Mouse (Mus musculus): ENCODE measurements around the gene Tmem168. TPM values are rescaled to one million over a fixed set of nuclear protein-coding genes. Genes with fewer than 3 reads are reported as not detected.

Tmem168 gene
- polyA plus RNA-seq, 1 experiment from 2014 or later: 36.0 TPM

- no peak for ATAC-seq (ENCODE audit: low FRiP score)
- H3K36me3 ChIP-seq (replicated peaks): no peaks in the 10 kb centered on the region
- no peak overlapping the region for H3K4me2 ChIP-seq
- no peak overlapping the region for H3K9ac ChIP-seq
- no peaks in the 10 kb centered on the region for H3K4me1 ChIP-seq
- no peak overlapping the region for H3K4me3 ChIP-seq (replicated peaks)
- H3K27me3 ChIP-seq: no peaks in the 10 kb centered on the region
- WGBS: 88% methylated on average over 2 of the region's 2 CpGs
- no peaks in the 10 kb centered on the region for H3K9me3 ChIP-seq
- H3K27ac ChIP-seq: no peak overlapping the region
Observed at GRCm38 (mm10) chr6:13555266-13555665, 52.6 kb downstream of the Tmem168 start.

- Histone ChIP-seq H3K4me1 (no peaks in the 10 kb centered on the region), H3K27me3 (no peaks in the 10 kb centered on the region), H3K27ac (no peak overlapping the region), H3K36me3 (replicated peaks) (no peaks in the 10 kb centered on the region), H3K9ac (no peak overlapping the region), H3K9me3 (no peaks in the 10 kb centered on the region), H3K4me3 (replicated peaks) (no peak overlapping the region), H3K4me2 (no peak overlapping the region)
- no peak for ATAC-seq (ENCODE audit: low FRiP score)
- 78% methylated on average over 3 of the region's 3 CpGs for WGBS
Observed at GRCm38 (mm10) chr6:13541761-13542160, 66.1 kb downstream of the Tmem168 start.

GRCm38 (mm10) chr6:13537275-13537964 lies 70.5 kb downstream of the Tmem168 start:
- H3K4me1 ChIP-seq: no peaks in the 10 kb centered on the region
- H3K9me3 ChIP-seq: no peaks in the 10 kb centered on the region
- no peak overlapping the region for H3K9ac ChIP-seq
- H3K27ac ChIP-seq: no peak overlapping the region
- no peak overlapping the region for H3K4me3 ChIP-seq (replicated peaks)
- WGBS: 82% methylated on average over 7 of the region's 7 CpGs
- no peak overlapping the region for H3K4me2 ChIP-seq
- no peaks in the 10 kb centered on the region for H3K27me3 ChIP-seq
- no peak for ATAC-seq (ENCODE audit: low FRiP score)
- no peaks in the 10 kb centered on the region for H3K36me3 ChIP-seq (replicated peaks)

Other genes with a start within 250 kb of the Tmem168 start
- gene Bmt2, start 69.9 kb upstream of the Tmem168 start, polyA plus RNA-seq (2016; fragmentation: Nextera tagmentation; extraction: Ambion mirVana): 25.3 and 28.3 TPM in 2 replicates
- 33.5 and 35.8 TPM in 2 replicates for gene Gpr85, start 231.8 kb upstream of the Tmem168 start, polyA plus RNA-seq (2016; fragmentation: Nextera tagmentation; extraction: Ambion mirVana)

All from forebrain, embryonic 12.5 days (tissue).